Mouse (Mus musculus) thymus, adult 2 months (tissue): ENCODE data around the gene Poll. TPM values are rescaled to one million over a fixed set of nuclear protein-coding genes. Genes with fewer than 3 reads are reported as not detected.

Source experiments
- DNase-seq: peaks from one replicate; pipeline ENCODE4 v3.0.0; 2021
- H3K27ac ChIP-seq: fragments of 200-500 bp; 2 replicates; pipeline ENCODE4 v1.5.1; 2012; ENCODE audit warnings: low read length, control low read depth; ENCODE audit not compliant: control insufficient read depth, insufficient read depth
- H3K27me3 ChIP-seq: fragments of 200-500 bp; 2 replicates; pipeline ENCODE4 v1.6.1; 2012; ENCODE audit warnings: mild to moderate bottlenecking, low read length, moderate library complexity, mixed read lengths; ENCODE audit not compliant: control insufficient read depth, insufficient read depth
- H3K36me3 ChIP-seq: fragments of 200-500 bp; 2 replicates; pipeline ENCODE4 v1.6.1; 2012; ENCODE audit warnings: mild to moderate bottlenecking, low read length, moderate library complexity; ENCODE audit not compliant: control insufficient read depth, insufficient read depth
- H3K4me1 ChIP-seq: fragments of 200-500 bp; replicated peaks from 2 replicates; pipeline ENCODE4 v1.6.1; 2012; ENCODE audit warnings: low read length; ENCODE audit not compliant: control insufficient read depth, insufficient read depth
- H3K4me3 ChIP-seq: fragments of 200-500 bp; 2 replicates; pipeline ENCODE4 v1.5.1; 2012; ENCODE audit warnings: mild to moderate bottlenecking, low read length, control low read depth, moderate library complexity; ENCODE audit not compliant: control insufficient read depth, insufficient read depth
- CTCF ChIP-seq: fragments of 200-500 bp; IDR thresholded peaks from 2 replicates; pipeline ENCODE4 v1.5.1; 2012; ENCODE audit warnings: mild to moderate bottlenecking, control low read depth, low read length, moderate library complexity, borderline replicate concordance; ENCODE audit not compliant: control insufficient read depth, poor library complexity, insufficient read depth; ENCODE audit errors: extremely low read depth
- POLR2A ChIP-seq: fragments of 200-500 bp; IDR thresholded peaks from 2 replicates; pipeline ENCODE4 v1.6.1; 2012; ENCODE audit warnings: mild to moderate bottlenecking, low read length, control low read depth, moderate library complexity; ENCODE audit not compliant: control insufficient read depth, poor library complexity, insufficient read depth; ENCODE audit errors: extremely low read depth
- WGBS: fragments of 180-500 bp; shearing (Covaris S2); methylation state at CpG from one replicate; pipeline ENCODE4 v1.1.7; 2018; 5-methylcytosine and 5-hydroxymethylcytosine counted together
- polyA plus RNA-seq: library from polyadenylated mRNA; depleted of rRNA; stranded (reverse); fragments of >200 nt; gene quantifications from 2 replicates; pipeline ENCODE4 v1.2.3, GENCODE M21; 2012; rRNA removed

Gene Poll
- polyA plus RNA-seq, 1 experiment, result 6.8 TPM

- no peak for TF ChIP-seq POLR2A
- TF ChIP-seq CTCF, result no peak
- H3K4me1 ChIP-seq, result no peaks in the 10 kb centered on the region; the same call in 1 of the 2 replicates
- peaks cover 15% of the 10 kb centered on the region for H3K36me3 ChIP-seq
- H3K27ac ChIP-seq, result no peak overlapping the region
- DNase-seq, result no peak
- no peak overlapping the region for H3K4me3 ChIP-seq
- WGBS, result 95% methylated on average over 4 of the region's 4 CpGs
- no peaks in the 10 kb centered on the region for H3K27me3 ChIP-seq
Measured at GRCm38 (mm10) chr19:45511406-45511805, 48.9 kb downstream of the Poll start.

GRCm38 (mm10) chr19:45510680-45511079, 49.7 kb downstream of the Poll start:
- Histone ChIP-seq H3K4me3 (no peak overlapping the region), H3K27me3 (no peaks in the 10 kb centered on the region), H3K27ac (no peak overlapping the region), H3K36me3 (peaks cover 11% of the 10 kb centered on the region), H3K4me1 (no peaks in the 10 kb centered on the region; the same call in 1 of the 2 replicates)
- no peak for TF ChIP-seq POLR2A
- no peak for TF ChIP-seq CTCF
- DNase-seq, result no peak
- 95% methylated on average over 3 of the region's 3 CpGs for WGBS

DNA sequence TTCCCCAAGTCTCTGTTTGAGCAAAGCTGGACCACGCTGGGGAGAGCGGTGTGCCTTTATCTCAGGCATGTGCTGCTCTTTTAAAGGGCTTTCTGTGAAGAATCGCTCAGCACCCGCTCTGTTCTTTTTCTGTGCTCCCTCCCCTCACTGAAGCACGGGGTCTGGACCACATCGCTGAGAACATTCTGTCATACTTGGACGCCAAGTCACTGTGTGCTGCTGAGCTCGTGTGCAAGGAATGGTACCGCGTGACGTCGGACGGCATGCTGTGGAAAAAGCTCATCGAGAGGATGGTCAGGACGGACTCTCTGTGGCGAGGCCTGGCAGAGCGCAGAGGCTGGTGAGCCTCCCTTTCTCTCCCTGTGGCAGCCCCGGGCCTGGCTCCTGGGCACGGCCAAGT, 52.8 kb downstream of the Poll start:
- DNase-seq, result no peak
- H3K4me3 ChIP-seq, result no peak overlapping the region
- H3K4me1 ChIP-seq, result peaks cover 3% of the 10 kb centered on the region; the same call in 1 of the 2 replicates
- 94% methylated on average over 19 of the region's 19 CpGs for WGBS
- TF ChIP-seq CTCF (no peak), POLR2A (no peak)
- no peaks in the 10 kb centered on the region for H3K27me3 ChIP-seq
- no peak overlapping the region for H3K27ac ChIP-seq
- no peaks in the 10 kb centered on the region for H3K36me3 ChIP-seq

- Histone ChIP-seq H3K27me3 (no peaks in the 10 kb centered on the region), H3K4me3 (no peak overlapping the region), H3K36me3 (no peaks in the 10 kb centered on the region), H3K27ac (no peak overlapping the region), H3K4me1 (peaks cover 7% of the 10 kb centered on the region; the same call in 1 of the 2 replicates)
- WGBS, result 98% methylated on average over 7 of the region's 7 CpGs
- TF ChIP-seq CTCF, result no peak
- no peak for TF ChIP-seq POLR2A
- DNase-seq, result no peak
Measured at GRCm38 (mm10) chr19:45505446-45505845, 54.9 kb downstream of the Poll start.

Other genes starting within 250 kb of the Poll start
- gene Btrc, start 196.8 kb downstream of the Poll start, polyA plus RNA-seq, result 14.1 and 17.1 TPM in 2 replicates
- 11.9 and 14.6 TPM in 2 replicates for gene Gm17018, start 84 bp upstream of the Poll start, polyA plus RNA-seq
- gene Fbxw4, start 99.8 kb upstream of the Poll start, polyA plus RNA-seq, result 135 and 145 TPM in 2 replicates
- 0.26 and 0.33 TPM in 2 replicates for gene Fgf8, start 182.4 kb upstream of the Poll start, polyA plus RNA-seq
- 146 and 167 TPM in 2 replicates for gene Npm3, start 189.1 kb upstream of the Poll start, polyA plus RNA-seq
- 71.2 and 74.2 TPM in 2 replicates for gene Mgea5, start 223.3 kb upstream of the Poll start, polyA plus RNA-seq